In genomic region chr2:160723613-160724375, GRCm38 (mm10) we compare ENCODE assay signal across 19 mouse cellular contexts. TPM values are rescaled to one million over a fixed set of nuclear protein-coding genes. Genes with fewer than 3 reads are reported as not detected.
DNase-seq lines count a peak whose midpoint lies in the region; ATAC-seq and TF ChIP-seq lines count a peak whose summit lies in the region.
"Had no signal": no experiment of that assay in that cellular context is flagged by ENCODE, and none has a peak within 500 bp of the region (broad histone marks: within the 10 kb centered on the region; RNA-seq: fewer than 3 reads in every experiment).

No protein-coding gene starts in this region.

- no peak overlapping the region for H3K4me3 ChIP-seq in heart, embryonic 12.5 days
- no peak overlapping the region for H3K4me3 ChIP-seq in lung, postnatal 0 days (ENCODE audit: low read depth, low read length)
- no peak overlapping the region for H3K4me3 ChIP-seq in embryonic facial prominence, embryonic 10.5 days
- H3K4me3 ChIP-seq in forebrain, embryonic 13.5 days = no peak overlapping the region
- H3K4me3 ChIP-seq: embryonic facial prominence, embryonic 15.5 days; hindbrain, embryonic 10.5 days had no signal

- peak overlapping the region; percentile 7; the same call in 1 of the 2 replicates for H3K27ac ChIP-seq in heart, embryonic 12.5 days (ENCODE audit: poor library complexity, severe bottlenecking)
- no peak overlapping the region for H3K27ac ChIP-seq in lung, postnatal 0 days (ENCODE audit: low read length)
- no peak overlapping the region for H3K27ac ChIP-seq in embryonic facial prominence, embryonic 10.5 days (replicated peaks)
- H3K27ac ChIP-seq in forebrain, embryonic 13.5 days = no peak overlapping the region
- H3K27ac ChIP-seq: embryonic facial prominence, embryonic 15.5 days; hindbrain, embryonic 10.5 days; hindbrain, embryonic 14.5 days had no signal

- no peak for TF ChIP-seq EP300 in lung, postnatal 0 days (IDR thresholded peaks at IDR 0.05)

- H3K27me3 ChIP-seq in heart, embryonic 12.5 days (replicated peaks) = no peaks in the 10 kb centered on the region
- no peaks in the 10 kb centered on the region for H3K27me3 ChIP-seq in lung, postnatal 0 days (replicated peaks; ENCODE audit: insufficient read depth, low read length)
- H3K27me3 ChIP-seq in embryonic facial prominence, embryonic 10.5 days (replicated peaks; ENCODE audit: low read depth, poor library complexity, severe bottlenecking) = no peaks in the 10 kb centered on the region
- H3K27me3 ChIP-seq in forebrain, embryonic 13.5 days = no peaks in the 10 kb centered on the region
- H3K27me3 ChIP-seq: CH12.LX; embryonic facial prominence, embryonic 15.5 days; Patski had no signal

- H3K4me1 ChIP-seq in heart, embryonic 12.5 days (replicated peaks) = no peaks in the 10 kb centered on the region
- H3K4me1 ChIP-seq in lung, postnatal 0 days (ENCODE audit: insufficient read depth, low read depth, low read length) = peaks cover 7% of the 10 kb centered on the region; the same call in 1 of the 2 replicates
- no peaks in the 10 kb centered on the region for H3K4me1 ChIP-seq in embryonic facial prominence, embryonic 10.5 days
- peaks cover 8% of the 10 kb centered on the region for H3K4me1 ChIP-seq in forebrain, embryonic 13.5 days
- H3K4me1 ChIP-seq: embryonic facial prominence, embryonic 15.5 days; hindbrain, embryonic 10.5 days had no signal

- H3K36me3 ChIP-seq in heart, embryonic 12.5 days = peaks cover 55% of the 10 kb centered on the region
- peaks cover 20% of the 10 kb centered on the region; the same call in 1 of the 2 replicates for H3K36me3 ChIP-seq in lung, postnatal 0 days (ENCODE audit: insufficient read depth, low read length)
- peaks cover 75% of the 10 kb centered on the region for H3K36me3 ChIP-seq in embryonic facial prominence, embryonic 10.5 days (replicated peaks)
- H3K36me3 ChIP-seq in forebrain, embryonic 13.5 days (ENCODE audit: poor library complexity, severe bottlenecking) = peaks cover 70% of the 10 kb centered on the region

- H3K9me3 ChIP-seq in heart, embryonic 12.5 days (replicated peaks) = no peaks in the 10 kb centered on the region
- H3K9me3 ChIP-seq in lung, postnatal 0 days (ENCODE audit: low read length) = no peaks in the 10 kb centered on the region
- H3K9me3 ChIP-seq in embryonic facial prominence, embryonic 10.5 days = no peaks in the 10 kb centered on the region
- H3K9me3 ChIP-seq in forebrain, embryonic 13.5 days (replicated peaks) = no peaks in the 10 kb centered on the region
- H3K9me3 ChIP-seq: embryonic facial prominence, embryonic 15.5 days; hindbrain, embryonic 10.5 days had no signal

- no peak for TF ChIP-seq CTCF in lung, postnatal 0 days (IDR thresholded peaks at IDR 0.05)

- no peak for ATAC-seq in heart, embryonic 12.5 days (ENCODE audit: insufficient number of reproducible peaks, low FRiP score)
- no peak for ATAC-seq in lung, postnatal 0 days
- ATAC-seq in megakaryocyte progenitor cell, adult 5-6 weeks (replicated peaks; ENCODE audit: poor library complexity) = peak; percentile 15; the same call in 1 of the 2 replicates
- ATAC-seq in forebrain, embryonic 13.5 days = no peak
- ATAC-seq: activated CD4-positive, CD25-positive, alpha-beta regulatory T cell, adult 4 months; forebrain, embryonic 16.5 days; Patski had no signal

- WGBS in heart, embryonic 12.5 days = 93% methylated on average over 4 of the region's 4 CpGs
- 82% methylated on average over 4 of the region's 4 CpGs for WGBS in lung, postnatal 0 days
- 93% methylated on average over 4 of the region's 4 CpGs for WGBS in embryonic facial prominence, embryonic 10.5 days
- 97% methylated on average over 4 of the region's 4 CpGs for WGBS in forebrain, embryonic 13.5 days

- no peak for DNase-seq in heart, adult 8-10 months (ENCODE audit: low spot score)
- DNase-seq in lung, postnatal 10 days = peak; percentile 3
- no peak for DNase-seq in lung, postnatal 0 days (ENCODE audit: low spot score)
- peak; percentile 7 for DNase-seq in embryonic facial prominence, embryonic 10.5 days (ENCODE audit: low spot score)
- DNase-seq: adrenal gland, postnatal 14 days; cerebellum, adult 18-20 months; cerebellum, postnatal 10 days; gastrocnemius, postnatal 14 days had no signal

- no peak overlapping the region for H3K9ac ChIP-seq in heart, embryonic 12.5 days
- no peak overlapping the region for H3K9ac ChIP-seq in lung, postnatal 0 days (replicated peaks; ENCODE audit: low read depth)
- H3K9ac ChIP-seq in forebrain, embryonic 13.5 days = no peak overlapping the region
- H3K9ac ChIP-seq: embryonic facial prominence, embryonic 15.5 days; hindbrain, embryonic 14.5 days had no signal

- no peak overlapping the region for H3K4me2 ChIP-seq in heart, embryonic 12.5 days
- H3K4me2 ChIP-seq in lung, postnatal 0 days (replicated peaks; ENCODE audit: low read depth, low read length) = no peak overlapping the region
- no peak overlapping the region for H3K4me2 ChIP-seq in forebrain, embryonic 13.5 days
- H3K4me2 ChIP-seq: embryonic facial prominence, embryonic 15.5 days; heart, embryonic 11.5 days; hindbrain, embryonic 14.5 days had no signal

RNA-seq across cellular contexts. Expression of gene Plcg1, which starts 7.3 kb away (rescaled TPM):
- polyA plus RNA-seq in heart, embryonic 12.5 days (2016; fragmentation: Nextera tagmentation; extraction: Ambion mirVana) = 47.4 TPM in 2 replicates
- total RNA-seq in heart, adult 8-10 months (2022) = 10 to 100 TPM; 44.8 to 66.1 (median 52.9) TPM
- 34.8 and 36.4 TPM in 2 replicates for polyA plus RNA-seq in lung, postnatal 0 days (2015; fragmentation: Nextera tagmentation; extraction: Ambion mirVana)
- polyA plus RNA-seq in embryonic facial prominence, embryonic 10.5 days (2016; fragmentation: Nextera tagmentation; extraction: Ambion mirVana) = 80.9 and 81.8 TPM in 2 replicates
- total RNA-seq in megakaryocyte progenitor cell, adult 5-6 weeks (2015) = 5.8 and 9.7 TPM in 2 replicates
- total RNA-seq in megakaryocyte progenitor cell, adult 5-6 weeks (2017) = 19.5 and 24.5 TPM in 2 replicates
- polyA plus RNA-seq in forebrain, embryonic 13.5 days (2015; fragmentation: Nextera tagmentation; extraction: Ambion mirVana) = 66.8 and 70.1 TPM in 2 replicates

Comparison
In these comparisons a context has a peak if more than half of its experiments do, and no peak if none do; other contexts are left out.
1. DNase-seq: peak in lung, postnatal 10 days (single experiment) and embryonic facial prominence, embryonic 10.5 days (single experiment); none in heart, adult 8-10 months (single experiment) and lung, postnatal 0 days (single experiment).